Mouse (Mus musculus) liver, embryonic 14.5 days (tissue): ENCODE measurements around the gene Sema4a. TPM values are rescaled to one million over a fixed set of nuclear protein-coding genes. Genes with fewer than 3 reads are reported as not detected.

Experiments
- ATAC-seq: fragments of 200-750 bp; cut with Nextera tagmentation; 2 replicates; pipeline ENCODE4 v1.8.0; 2017; ENCODE audit warnings: moderate number of reproducible peaks, mild to moderate bottlenecking, moderate library complexity; ENCODE audit not compliant: insufficient read depth
- DNase-seq, 3 experiments: peaks; one replicate each; pipeline ENCODE4 v3.0.0-alpha.2; 2012 to 2013; ENCODE audit warnings: low read depth in 3 of 3, low spot score in 3 of 3
- H3K27ac ChIP-seq: fragments of 300-500 bp; sonication (generic); 2 replicates; pipeline ENCODE4 v1.5.1; 2014; ENCODE audit warnings: moderate library complexity, mild to moderate bottlenecking, control low read depth, inconsistent platforms
- H3K27me3 ChIP-seq: fragments of 300-500 bp; sonication (generic); 2 replicates; pipeline ENCODE4 v1.6.1; 2014; ENCODE audit warnings: mild to moderate bottlenecking, low read length, moderate library complexity; ENCODE audit not compliant: control insufficient read depth, insufficient read depth
- H3K36me3 ChIP-seq: fragments of 300-500 bp; sonication (generic); replicated peaks from 2 replicates; pipeline ENCODE4 v1.6.1; 2014; ENCODE audit warnings: low read depth; ENCODE audit not compliant: control insufficient read depth, insufficient read depth
- H3K4me1 ChIP-seq, 2 experiments: fragments of 200-500 bp in 1 of 2; fragments of 300-500 bp in 1 of 2; sonication (generic) in 1 of 2; replicated peaks; 2 replicates each; pipeline ENCODE4 v1.6.1; 2012 to 2014; ENCODE audit warnings: antibody characterized with exemption in 1 of 2, inconsistent platforms in 1 of 2, low read length in 1 of 2; ENCODE audit not compliant: control insufficient read depth in 2 of 2, insufficient read depth in 2 of 2
- H3K4me2 ChIP-seq: fragments of 300-500 bp; sonication (generic); 2 replicates; pipeline ENCODE4 v1.6.1; 2014; ENCODE audit warnings: low read depth, mild to moderate bottlenecking, control low read depth, moderate library complexity
- H3K4me3 ChIP-seq, 2 experiments: fragments of 200-500 bp in 1 of 2; fragments of 300-500 bp in 1 of 2; sonication (generic) in 1 of 2; 2 replicates each; pipeline ENCODE4 v1.5.1; 2012 to 2014; ENCODE audit warnings: low read depth in 2 of 2, low read length in 2 of 2, mild to moderate bottlenecking in 2 of 2, control low read depth in 1 of 2, inconsistent platforms in 1 of 2, moderate library complexity in 1 of 2; ENCODE audit not compliant: insufficient read depth in 1 of 2
- H3K9ac ChIP-seq: fragments of 300-500 bp; sonication (generic); replicated peaks from 2 replicates; pipeline ENCODE4 v1.6.1; 2014; ENCODE audit warnings: mild to moderate bottlenecking, control low read depth, moderate library complexity
- H3K9me3 ChIP-seq: fragments of 300-500 bp; sonication (generic); 2 replicates; pipeline ENCODE4 v1.6.1; 2016; ENCODE audit warnings: low read length, mixed read lengths; ENCODE audit not compliant: control insufficient read depth
- CTCF ChIP-seq: IDR thresholded peaks from 2 replicates; pipeline ENCODE4 v1.5.1; 2016; ENCODE audit warnings: antibody characterized with exemption, low read depth, control low read depth
- EP300 ChIP-seq: IDR thresholded peaks from 2 replicates; pipeline ENCODE4 v1.6.1; 2016; ENCODE audit warnings: antibody characterized with exemption, low read depth
- WGBS: fragments of 180-500 bp; shearing (Covaris S2); extraction: QIAGEN DNeasy Blood & Tissue Kit; methylation state at CpG from one replicate; pipeline ENCODE4 v1.1.7; 2014; ENCODE audit not compliant: insufficient replicate concordance; 5-methylcytosine and 5-hydroxymethylcytosine counted together
- microRNA-seq: library from miRNA; unstranded; fragments of <30 nt; microRNA quantifications from one replicate; pipeline ENCODE4, GENCODE M21; 2016
- polyA plus RNA-seq, 2 experiments: library from polyadenylated mRNA; depleted of rRNA in 1 of 2; stranded (reverse) in 1 of 2; unstranded in 1 of 2; fragments of >200 nt; fragmentation: Nextera tagmentation in 1 of 2; extraction: Ambion mirVana in 1 of 2; gene quantifications; 2 replicates each; pipeline versions ENCODE4 v1.2.1 to v1.2.3; 2012 to 2014

Sema4a gene
- polyA plus RNA-seq, 2 experiments: 9.1 to 12.7 TPM

GRCm38 (mm10) chr3:88395742-88396141, 65.2 kb downstream of the Sema4a start:
- Histone ChIP-seq H3K4me2 (no peak overlapping the region), H3K27ac (no peak overlapping the region), H3K4me3 (no peak overlapping the region), H3K4me1 (no peaks in the 10 kb centered on the region), H3K9me3 (no peaks in the 10 kb centered on the region), H3K36me3 (peaks cover 9% of the 10 kb centered on the region), H3K9ac (no peak overlapping the region), H3K27me3 (no peaks in the 10 kb centered on the region)
- no peak for DNase-seq
- no peak for ATAC-seq
- TF ChIP-seq CTCF (no peak), EP300 (no peak)
- 81% methylated on average over 8 of the region's 8 CpGs for WGBS

GRCm38 (mm10) chr3:88395288-88395687, 65.7 kb downstream of the Sema4a start:
- 88% methylated on average over 6 of the region's 6 CpGs for WGBS

GRCm38 (mm10) chr3:88393776-88394375, 67.1 kb downstream of the Sema4a start:
- Histone ChIP-seq H3K4me2 (no peak overlapping the region), H3K27ac (no peak overlapping the region), H3K4me1 (no peaks in the 10 kb centered on the region), H3K36me3 (peaks cover 4% of the 10 kb centered on the region; the same call in 1 of the 2 replicates), H3K27me3 (no peaks in the 10 kb centered on the region), H3K4me3 (no peak overlapping the region), H3K9me3 (no peaks in the 10 kb centered on the region), H3K9ac (no peak overlapping the region)
- TF ChIP-seq EP300 (no peak), CTCF (no peak)
- WGBS: 86% methylated on average over 9 of the region's 9 CpGs
- ATAC-seq: no peak
- DNase-seq: no peak

More at GRCm38 (mm10) chr3:88395288-88395687, 65.7 kb downstream of the Sema4a start:
- TF ChIP-seq CTCF (no peak), EP300 (no peak)
- Histone ChIP-seq H3K4me2 (no peak overlapping the region), H3K4me1 (no peaks in the 10 kb centered on the region), H3K27me3 (no peaks in the 10 kb centered on the region), H3K9me3 (no peaks in the 10 kb centered on the region), H3K4me3 (no peak overlapping the region), H3K36me3 (peaks cover 7% of the 10 kb centered on the region), H3K9ac (no peak overlapping the region), H3K27ac (no peak overlapping the region)
- DNase-seq: no peak
- ATAC-seq: no peak

Small RNAs within 50 kb of the gene (microRNA-seq; reads per million reads assigned to microRNA genes)
- gene Mir7011: not detected

Other genes starting within 250 kb of the Sema4a start
- 5.6 and 7.8 TPM in 2 replicates for gene Rhbg, start 206.5 kb downstream of the Sema4a start, polyA plus RNA-seq (2012; rRNA removed)
- 7.6 and 8.0 TPM in 2 replicates for gene Rhbg, start 206.5 kb downstream of the Sema4a start, polyA plus RNA-seq (2014; fragmentation: Nextera tagmentation; extraction: Ambion mirVana)
- not detected in 2 replicates for gene Gm38392, start 174.0 kb downstream of the Sema4a start, polyA plus RNA-seq (2012; rRNA removed)
- gene Gm38392, start 174.0 kb downstream of the Sema4a start, polyA plus RNA-seq (2014; fragmentation: Nextera tagmentation; extraction: Ambion mirVana): not detected in 2 replicates
- gene Tsacc, start 164.2 kb downstream of the Sema4a start, polyA plus RNA-seq (2012; rRNA removed): 2.3 and 2.5 TPM in 2 replicates
- gene Tsacc, start 164.2 kb downstream of the Sema4a start, polyA plus RNA-seq (2014; fragmentation: Nextera tagmentation; extraction: Ambion mirVana): 3.7 and 4.6 TPM in 2 replicates
- gene Cct3, start 164.1 kb downstream of the Sema4a start, polyA plus RNA-seq (2012; rRNA removed): 121 and 179 TPM in 2 replicates
- 269 and 292 TPM in 2 replicates for gene Cct3, start 164.1 kb downstream of the Sema4a start, polyA plus RNA-seq (2014; fragmentation: Nextera tagmentation; extraction: Ambion mirVana)
- 29.2 and 31.1 TPM in 2 replicates for gene Glmp, start 136.2 kb downstream of the Sema4a start, polyA plus RNA-seq (2012; rRNA removed)
- gene Glmp, start 136.2 kb downstream of the Sema4a start, polyA plus RNA-seq (2014; fragmentation: Nextera tagmentation; extraction: Ambion mirVana): 51.6 and 52.4 TPM in 2 replicates
- gene Tmem79, start 125.0 kb downstream of the Sema4a start, polyA plus RNA-seq (2012; rRNA removed): 0.70 and 0.92 TPM in 2 replicates
- 0.92 and 1.0 TPM in 2 replicates for gene Tmem79, start 125.0 kb downstream of the Sema4a start, polyA plus RNA-seq (2014; fragmentation: Nextera tagmentation; extraction: Ambion mirVana)
- 33.6 and 36.6 TPM in 2 replicates for gene Smg5, start 124.9 kb downstream of the Sema4a start, polyA plus RNA-seq (2012; rRNA removed)
- 18.8 and 23.7 TPM in 2 replicates for gene Smg5, start 124.9 kb downstream of the Sema4a start, polyA plus RNA-seq (2014; fragmentation: Nextera tagmentation; extraction: Ambion mirVana)
- gene Paqr6, start 96.6 kb downstream of the Sema4a start, polyA plus RNA-seq (2012; rRNA removed): 7.8 and 8.7 TPM in 2 replicates
- 4.1 and 6.6 TPM in 2 replicates for gene Paqr6, start 96.6 kb downstream of the Sema4a start, polyA plus RNA-seq (2014; fragmentation: Nextera tagmentation; extraction: Ambion mirVana)
- 0.27 and 0.38 TPM in 2 replicates for gene Bglap3, start 88.4 kb downstream of the Sema4a start, polyA plus RNA-seq (2012; rRNA removed)
- gene Bglap3, start 88.4 kb downstream of the Sema4a start, polyA plus RNA-seq (2014; fragmentation: Nextera tagmentation; extraction: Ambion mirVana): 0.29 and 0.38 TPM in 2 replicates
- gene Bglap2, start 82.5 kb downstream of the Sema4a start, polyA plus RNA-seq (2012; rRNA removed): not detected in 2 replicates
- gene Bglap2, start 82.5 kb downstream of the Sema4a start, polyA plus RNA-seq (2014; fragmentation: Nextera tagmentation; extraction: Ambion mirVana): not detected in 2 replicates
- gene Bglap, start 76.7 kb downstream of the Sema4a start, polyA plus RNA-seq (2012; rRNA removed): not detected in 2 replicates
- not detected in 2 replicates for gene Bglap, start 76.7 kb downstream of the Sema4a start, polyA plus RNA-seq (2014; fragmentation: Nextera tagmentation; extraction: Ambion mirVana)
- gene Pmf1, start 50.9 kb downstream of the Sema4a start, polyA plus RNA-seq (2012; rRNA removed): 59.1 and 60.6 TPM in 2 replicates
- gene Pmf1, start 50.9 kb downstream of the Sema4a start, polyA plus RNA-seq (2014; fragmentation: Nextera tagmentation; extraction: Ambion mirVana): 73.8 and 81.2 TPM in 2 replicates
- gene Slc25a44, start 36.0 kb downstream of the Sema4a start, polyA plus RNA-seq (2012; rRNA removed): 8.8 and 9.2 TPM in 2 replicates
- gene Slc25a44, start 36.0 kb downstream of the Sema4a start, polyA plus RNA-seq (2014; fragmentation: Nextera tagmentation; extraction: Ambion mirVana): 9.9 and 11.7 TPM in 2 replicates
- gene Lmna, start 48.8 kb upstream of the Sema4a start, polyA plus RNA-seq (2012; rRNA removed): 45.2 and 58.7 TPM in 2 replicates
- gene Lmna, start 48.8 kb upstream of the Sema4a start, polyA plus RNA-seq (2014; fragmentation: Nextera tagmentation; extraction: Ambion mirVana): 115 and 132 TPM in 2 replicates
- 1.1 and 1.3 TPM in 2 replicates for gene Mex3a, start 71.2 kb upstream of the Sema4a start, polyA plus RNA-seq (2012; rRNA removed)
- 0.74 and 0.82 TPM in 2 replicates for gene Mex3a, start 71.2 kb upstream of the Sema4a start, polyA plus RNA-seq (2014; fragmentation: Nextera tagmentation; extraction: Ambion mirVana)
- 0.39 and 0.52 TPM in 2 replicates for gene Rab25, start 87.1 kb upstream of the Sema4a start, polyA plus RNA-seq (2012; rRNA removed)
- gene Rab25, start 87.1 kb upstream of the Sema4a start, polyA plus RNA-seq (2014; fragmentation: Nextera tagmentation; extraction: Ambion mirVana): 0.25 TPM in 1 of 2 replicates, not detected in the other
- gene Lamtor2, start 91.9 kb upstream of the Sema4a start, polyA plus RNA-seq (2012; rRNA removed): 63.1 and 73.1 TPM in 2 replicates
- 60.5 and 62.0 TPM in 2 replicates for gene Lamtor2, start 91.9 kb upstream of the Sema4a start, polyA plus RNA-seq (2014; fragmentation: Nextera tagmentation; extraction: Ambion mirVana)
- 22.7 and 27.2 TPM in 2 replicates for gene Ubqln4, start 92.6 kb upstream of the Sema4a start, polyA plus RNA-seq (2012; rRNA removed)
- 17.9 and 20.9 TPM in 2 replicates for gene Ubqln4, start 92.6 kb upstream of the Sema4a start, polyA plus RNA-seq (2014; fragmentation: Nextera tagmentation; extraction: Ambion mirVana)
- 165 and 230 TPM in 2 replicates for gene Ssr2, start 114.7 kb upstream of the Sema4a start, polyA plus RNA-seq (2012; rRNA removed)
- 168 and 173 TPM in 2 replicates for gene Ssr2, start 114.7 kb upstream of the Sema4a start, polyA plus RNA-seq (2014; fragmentation: Nextera tagmentation; extraction: Ambion mirVana)
- gene Arhgef2, start 144.8 kb upstream of the Sema4a start, polyA plus RNA-seq (2012; rRNA removed): 8.5 and 8.9 TPM in 2 replicates
- 10.1 and 11.5 TPM in 2 replicates for gene Arhgef2, start 144.8 kb upstream of the Sema4a start, polyA plus RNA-seq (2014; fragmentation: Nextera tagmentation; extraction: Ambion mirVana)
- gene Rxfp4, start 192.0 kb upstream of the Sema4a start, polyA plus RNA-seq (2012; rRNA removed): not detected in 2 replicates
- gene Rxfp4, start 192.0 kb upstream of the Sema4a start, polyA plus RNA-seq (2014; fragmentation: Nextera tagmentation; extraction: Ambion mirVana): not detected in 2 replicates
- 24.2 and 29.4 TPM in 2 replicates for gene Khdc4, start 224.6 kb upstream of the Sema4a start, polyA plus RNA-seq (2012; rRNA removed)
- gene Khdc4, start 224.6 kb upstream of the Sema4a start, polyA plus RNA-seq (2014; fragmentation: Nextera tagmentation; extraction: Ambion mirVana): 18.5 and 20.8 TPM in 2 replicates